Mouse (Mus musculus) forebrain, embryonic 12.5 days (tissue): ENCODE results near the gene Pprc1. TPM values are rescaled to one million over a fixed set of nuclear protein-coding genes. Genes with fewer than 3 reads are reported as not detected.

Experiments used
- ATAC-seq: fragments of 200-750 bp; cut with Nextera tagmentation; 2 replicates; pipeline ENCODE4 v1.8.0; 2017; ENCODE audit warnings: moderate TSS enrichment; ENCODE audit not compliant: low FRiP score
- H3K27ac ChIP-seq: fragments of 300-500 bp; sonication (generic); 2 replicates; pipeline ENCODE4 v1.5.1; 2016; ENCODE audit warnings: mild to moderate bottlenecking
- H3K27me3 ChIP-seq: fragments of 300-500 bp; sonication (generic); 2 replicates; pipeline ENCODE4 v1.6.1; 2016; ENCODE audit warnings: mild to moderate bottlenecking
- H3K36me3 ChIP-seq: fragments of 300-500 bp; sonication (generic); replicated peaks from 2 replicates; pipeline ENCODE4 v1.6.1; 2016; ENCODE audit warnings: mild to moderate bottlenecking
- H3K4me1 ChIP-seq: fragments of 300-500 bp; sonication (generic); 2 replicates; pipeline ENCODE4 v1.6.1; 2016
- H3K4me2 ChIP-seq: fragments of 300-500 bp; sonication (generic); 2 replicates; pipeline ENCODE4 v1.6.1; 2016; ENCODE audit warnings: mild to moderate bottlenecking, moderate library complexity
- H3K4me3 ChIP-seq: fragments of 300-500 bp; sonication (generic); replicated peaks from 2 replicates; pipeline ENCODE4 v1.5.1; 2016; ENCODE audit warnings: mild to moderate bottlenecking
- H3K9ac ChIP-seq: fragments of 300-500 bp; sonication (generic); 2 replicates; pipeline ENCODE4 v1.6.1; 2016; ENCODE audit warnings: mild to moderate bottlenecking
- H3K9me3 ChIP-seq: fragments of 300-500 bp; sonication (generic); 2 replicates; pipeline ENCODE4 v1.6.1; 2016
- WGBS: fragments of 180-500 bp; shearing (Covaris S2); methylation state at CpG from one replicate; pipeline ENCODE4 v1.1.7; 2016; 5-methylcytosine and 5-hydroxymethylcytosine counted together
- polyA plus RNA-seq: library from polyadenylated mRNA; unstranded; fragments of >200 nt; fragmentation: Nextera tagmentation; extraction: Ambion mirVana; gene quantifications from 2 replicates; pipeline ENCODE4 v1.2.1, GENCODE M21; 2016

Gene Pprc1
- polyA plus RNA-seq, 1 experiment from 2014 or later = 37.1 TPM

DNA sequence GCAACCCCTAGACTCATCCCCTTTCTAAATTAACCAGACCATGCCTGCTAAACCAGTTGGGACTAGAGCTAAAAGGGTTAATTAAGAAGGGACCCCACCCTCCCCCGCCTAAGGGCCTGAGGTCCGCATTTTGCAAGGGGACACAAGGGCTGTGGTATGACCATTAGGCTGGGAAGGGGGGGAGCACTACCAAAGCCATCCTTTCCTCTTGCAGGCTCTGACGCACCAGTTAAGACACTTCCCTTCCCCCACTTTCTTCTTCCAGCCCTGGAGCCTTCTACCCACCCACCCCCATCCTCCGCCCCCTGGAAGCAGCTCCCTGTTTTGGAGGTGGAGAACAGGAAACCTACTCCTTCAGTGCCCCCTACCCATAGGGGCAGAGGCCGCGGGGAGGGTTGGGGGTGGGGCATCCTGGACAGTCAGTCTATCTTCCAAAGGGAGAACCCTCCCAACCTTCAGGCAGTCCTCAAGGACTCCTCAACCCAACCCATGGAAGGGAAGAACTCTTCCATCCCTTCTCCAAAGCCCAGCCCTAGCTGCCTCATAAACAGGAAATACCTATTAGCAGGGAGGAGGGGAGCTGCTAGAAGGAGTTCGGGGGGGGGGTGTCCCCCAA, 1.1 kb downstream of the Pprc1 start:
- no peaks in the 10 kb centered on the region for H3K9me3 ChIP-seq
- peak overlapping the region; percentile 99 for H3K27ac ChIP-seq
- no peaks in the 10 kb centered on the region for H3K27me3 ChIP-seq
- WGBS = 2% methylated on average over 7 of the region's 7 CpGs
- H3K4me2 ChIP-seq = peak overlapping the region; percentile 100
- peak overlapping the region; percentile 95 for H3K4me3 ChIP-seq
- H3K36me3 ChIP-seq = no peaks in the 10 kb centered on the region
- peaks cover 50% of the 10 kb centered on the region for H3K4me1 ChIP-seq
- ATAC-seq = peak; percentile 7; the same call in 1 of the 2 replicates
- H3K9ac ChIP-seq = peak overlapping the region; percentile 98

DNA sequence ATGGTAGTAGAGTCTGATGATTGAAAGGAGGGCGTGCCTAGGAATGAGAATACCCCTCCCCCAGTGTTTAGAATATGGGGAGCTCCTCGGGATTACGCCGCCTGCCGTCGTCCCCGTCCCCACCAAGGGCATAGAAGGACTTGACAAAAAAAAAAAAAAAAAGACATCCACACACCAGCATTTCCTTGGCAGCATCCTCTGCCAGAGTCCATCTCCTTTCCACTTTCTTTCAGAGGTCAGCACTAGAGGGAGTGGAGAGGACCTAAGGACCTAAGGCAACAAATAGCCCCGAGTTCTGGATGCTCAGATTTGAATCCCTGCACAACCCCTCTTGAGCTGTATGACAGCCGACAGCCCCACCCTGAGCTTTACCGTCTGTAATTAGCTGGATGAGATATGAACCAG, 1.9 kb downstream of the Pprc1 start:
- Histone ChIP-seq H3K27ac (no peak overlapping the region), H3K9me3 (no peaks in the 10 kb centered on the region), H3K4me3 (no peak overlapping the region), H3K9ac (no peak overlapping the region), H3K27me3 (no peaks in the 10 kb centered on the region), H3K4me2 (no peak overlapping the region), H3K4me1 (peaks cover 42% of the 10 kb centered on the region), H3K36me3 (no peaks in the 10 kb centered on the region)
- no peak for ATAC-seq
- WGBS = 3% methylated on average over 10 of the region's 10 CpGs

DNA sequence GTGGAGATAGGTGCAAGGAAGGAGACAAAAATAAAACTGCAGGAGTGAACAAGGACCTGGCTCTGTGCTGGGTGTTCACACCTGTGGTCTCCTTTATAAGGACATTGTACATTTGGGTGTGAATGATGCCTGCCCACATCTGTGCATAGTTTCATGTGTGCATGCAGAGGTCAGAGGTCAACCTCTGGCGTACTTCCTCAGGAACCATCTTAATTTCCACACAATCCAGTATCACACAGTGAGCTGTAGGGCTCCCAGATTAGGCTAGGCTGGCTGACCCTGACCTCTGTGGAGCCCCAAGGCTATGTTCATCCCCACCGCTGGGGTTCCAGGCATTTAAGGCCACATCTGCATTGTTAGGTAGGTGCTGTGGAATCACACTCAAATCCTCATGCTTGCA, 2.7 kb downstream of the Pprc1 start:
- H3K9ac ChIP-seq = no peak overlapping the region
- no peaks in the 10 kb centered on the region for H3K9me3 ChIP-seq
- no peak overlapping the region for H3K4me2 ChIP-seq
- no peak overlapping the region for H3K4me3 ChIP-seq
- peaks cover 34% of the 10 kb centered on the region for H3K4me1 ChIP-seq
- ATAC-seq = no peak
- no peak overlapping the region for H3K27ac ChIP-seq
- H3K36me3 ChIP-seq = no peaks in the 10 kb centered on the region
- no peaks in the 10 kb centered on the region for H3K27me3 ChIP-seq
- 63% methylated on average over 2 of the region's 2 CpGs for WGBS

DNA sequence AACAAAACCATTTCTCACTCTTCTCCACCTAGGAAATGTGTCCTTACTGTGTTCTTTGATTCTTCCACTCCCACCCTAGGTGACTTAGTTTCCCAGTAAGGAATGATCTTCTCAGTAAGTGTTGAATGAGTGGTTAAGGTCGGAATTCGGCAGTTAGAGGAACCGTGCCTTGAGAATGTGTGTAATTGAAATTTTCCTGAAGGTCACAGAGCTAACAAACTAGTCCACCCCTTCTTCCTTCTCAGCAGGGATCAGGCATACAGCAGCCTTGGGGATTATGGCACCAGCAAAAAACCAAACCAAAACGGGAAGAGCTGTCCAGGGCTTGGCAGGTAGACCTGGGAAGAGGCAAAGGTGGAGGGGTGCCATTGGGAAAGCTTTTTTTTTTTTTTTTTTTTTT, 4.4 kb downstream of the Pprc1 start:
- peaks cover 17% of the 10 kb centered on the region for H3K4me1 ChIP-seq
- H3K9ac ChIP-seq = no peak overlapping the region
- 70% methylated on average over 4 of the region's 4 CpGs for WGBS
- H3K4me3 ChIP-seq = no peak overlapping the region
- no peak for ATAC-seq
- H3K9me3 ChIP-seq = no peaks in the 10 kb centered on the region
- no peaks in the 10 kb centered on the region for H3K36me3 ChIP-seq
- no peak overlapping the region for H3K27ac ChIP-seq
- no peak overlapping the region for H3K4me2 ChIP-seq
- H3K27me3 ChIP-seq = no peaks in the 10 kb centered on the region

- WGBS = 82% methylated on average over 2 of the region's 2 CpGs
Measured at GRCm38 (mm10) chr19:46050462-46050861, 5.8 kb downstream of the Pprc1 start.

GRCm38 (mm10) chr19:46055752-46056387, 11.2 kb downstream of the Pprc1 start:
- H3K27ac ChIP-seq = no peak overlapping the region
- H3K36me3 ChIP-seq = no peaks in the 10 kb centered on the region
- peaks cover 16% of the 10 kb centered on the region for H3K4me1 ChIP-seq
- H3K4me3 ChIP-seq = peak overlapping the region; percentile 80
- no peaks in the 10 kb centered on the region for H3K9me3 ChIP-seq
- H3K9ac ChIP-seq = peak overlapping the region; percentile 75
- H3K4me2 ChIP-seq = peak overlapping the region; percentile 81
- peak; percentile 79 for ATAC-seq
- WGBS = 1% methylated on average over 11 of the region's 11 CpGs
- H3K27me3 ChIP-seq = no peaks in the 10 kb centered on the region

More at GRCm38 (mm10) chr19:46050462-46050861, 5.8 kb downstream of the Pprc1 start:
- H3K4me3 ChIP-seq = no peak overlapping the region
- H3K27ac ChIP-seq = no peak overlapping the region
- H3K4me1 ChIP-seq = peaks cover 14% of the 10 kb centered on the region
- H3K9ac ChIP-seq = no peak overlapping the region
- H3K36me3 ChIP-seq = no peaks in the 10 kb centered on the region
- no peaks in the 10 kb centered on the region for H3K9me3 ChIP-seq
- no peaks in the 10 kb centered on the region for H3K27me3 ChIP-seq
- no peak for ATAC-seq
- no peak overlapping the region for H3K4me2 ChIP-seq

GRCm38 (mm10) chr19:46056388-46056946, 11.8 kb downstream of the Pprc1 start:
- Histone ChIP-seq H3K27me3 (no peaks in the 10 kb centered on the region), H3K9ac (peak overlapping the region; percentile 75), H3K4me3 (peak overlapping the region; percentile 80), H3K36me3 (peaks cover 1% of the 10 kb centered on the region; the same call in 1 of the 2 replicates), H3K9me3 (no peaks in the 10 kb centered on the region), H3K4me1 (peaks cover 16% of the 10 kb centered on the region), H3K27ac (peak overlapping the region; percentile 86), H3K4me2 (peak overlapping the region; percentile 81)
- 0% methylated on average over 52 of the region's 52 CpGs for WGBS
- ATAC-seq = peak; percentile 96

- Histone ChIP-seq H3K27me3 (no peaks in the 10 kb centered on the region), H3K4me3 (peak overlapping the region; percentile 80), H3K36me3 (peaks cover 7% of the 10 kb centered on the region), H3K27ac (peak overlapping the region; percentile 86), H3K9ac (peak overlapping the region; percentile 75), H3K9me3 (no peaks in the 10 kb centered on the region), H3K4me2 (peak overlapping the region; percentile 81), H3K4me1 (peaks cover 16% of the 10 kb centered on the region)
- under 1% methylated on average over 37 of the region's 42 CpGs for WGBS
- peak; percentile 63 for ATAC-seq
Measured at GRCm38 (mm10) chr19:46056947-46057607, 12.4 kb downstream of the Pprc1 start.

GRCm38 (mm10) chr19:46058466-46058865, 13.8 kb downstream of the Pprc1 start:
- Histone ChIP-seq H3K4me3 (peak overlapping the region; percentile 8; the same call in 1 of the 2 replicates), H3K36me3 (peaks cover 21% of the 10 kb centered on the region), H3K9me3 (no peaks in the 10 kb centered on the region), H3K4me2 (no peak overlapping the region), H3K4me1 (peaks cover 16% of the 10 kb centered on the region), H3K27me3 (no peaks in the 10 kb centered on the region), H3K27ac (no peak overlapping the region), H3K9ac (no peak overlapping the region)
- ATAC-seq = no peak
- 96% methylated on average over 7 of the region's 7 CpGs for WGBS

DNA sequence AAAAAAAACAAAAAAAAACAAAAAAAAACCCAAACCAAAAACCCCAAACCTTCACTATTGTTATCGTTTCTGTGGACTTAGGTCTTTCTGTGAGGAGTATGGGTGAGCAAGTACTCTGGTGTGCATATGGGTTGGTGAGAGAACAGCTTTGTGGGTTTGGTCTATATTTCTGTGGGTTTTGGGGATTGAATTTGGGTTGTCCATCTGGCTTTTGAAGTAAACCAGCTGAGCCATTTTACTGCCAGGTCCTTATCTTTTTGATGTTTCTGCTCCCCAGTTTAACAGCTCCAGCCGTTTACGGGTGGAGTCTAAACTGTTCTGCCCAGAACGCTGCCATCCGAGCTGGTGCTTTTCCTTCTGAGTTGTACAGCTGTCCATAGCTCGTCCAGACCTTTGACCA, 16.2 kb downstream of the Pprc1 start:
- peaks cover 45% of the 10 kb centered on the region for H3K36me3 ChIP-seq
- WGBS = 94% methylated on average over 6 of the region's 6 CpGs

GRCm38 (mm10) chr19:46068054-46068453, 23.4 kb downstream of the Pprc1 start:
- ATAC-seq = no peak
- H3K4me3 ChIP-seq = no peak overlapping the region
- H3K27ac ChIP-seq = no peak overlapping the region
- peaks cover 92% of the 10 kb centered on the region for H3K36me3 ChIP-seq
- no peaks in the 10 kb centered on the region for H3K4me1 ChIP-seq
- H3K27me3 ChIP-seq = no peaks in the 10 kb centered on the region
- no peak overlapping the region for H3K4me2 ChIP-seq
- H3K9me3 ChIP-seq = no peaks in the 10 kb centered on the region
- no peak overlapping the region for H3K9ac ChIP-seq
- 79% methylated on average over 10 of the region's 10 CpGs for WGBS

More for the DNA sequence above, 16.2 kb downstream of the Pprc1 start:
- Histone ChIP-seq H3K4me2 (no peak overlapping the region), H3K9me3 (no peaks in the 10 kb centered on the region), H3K27me3 (no peaks in the 10 kb centered on the region), H3K4me3 (no peak overlapping the region), H3K4me1 (peaks cover 16% of the 10 kb centered on the region), H3K27ac (no peak overlapping the region), H3K9ac (no peak overlapping the region)
- no peak for ATAC-seq

GRCm38 (mm10) chr19:46073285-46073684, 28.6 kb downstream of the Pprc1 start:
- WGBS = 85% methylated on average over 7 of the region's 7 CpGs
- no peaks in the 10 kb centered on the region for H3K27me3 ChIP-seq
- no peak for ATAC-seq
- peaks cover 49% of the 10 kb centered on the region for H3K36me3 ChIP-seq
- H3K27ac ChIP-seq = no peak overlapping the region
- H3K4me3 ChIP-seq = no peak overlapping the region
- no peak overlapping the region for H3K4me2 ChIP-seq
- H3K9me3 ChIP-seq = no peaks in the 10 kb centered on the region
- peaks cover 19% of the 10 kb centered on the region for H3K4me1 ChIP-seq
- H3K9ac ChIP-seq = no peak overlapping the region
